Mouse (Mus musculus): Measurements from ENCODE around the gene Vmn1r15.

The Vmn1r15 gene

DNA sequence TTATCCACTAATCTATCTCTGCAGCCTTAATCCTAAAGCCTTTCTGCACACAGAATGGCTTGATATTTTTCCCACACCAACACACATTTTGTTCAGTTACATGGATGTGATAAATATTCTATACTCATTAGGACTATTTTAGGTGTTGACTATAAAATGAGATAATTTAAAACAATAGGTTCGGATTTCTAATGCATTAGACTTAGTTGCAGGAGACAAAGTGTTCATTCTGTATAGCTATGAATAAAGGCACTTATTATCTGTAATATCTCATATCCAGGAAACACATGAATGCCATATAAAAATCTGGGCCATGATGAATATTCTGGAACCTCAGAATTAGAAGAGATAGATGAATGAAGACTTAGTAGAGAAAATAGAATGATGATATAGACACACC is at the start of gene Vmn1r15:
Gene Vmn1r15 (plus strand): TSS at position 301 of the 400 bp plus-strand sequence.
- no peak for DNase-seq

DNA sequence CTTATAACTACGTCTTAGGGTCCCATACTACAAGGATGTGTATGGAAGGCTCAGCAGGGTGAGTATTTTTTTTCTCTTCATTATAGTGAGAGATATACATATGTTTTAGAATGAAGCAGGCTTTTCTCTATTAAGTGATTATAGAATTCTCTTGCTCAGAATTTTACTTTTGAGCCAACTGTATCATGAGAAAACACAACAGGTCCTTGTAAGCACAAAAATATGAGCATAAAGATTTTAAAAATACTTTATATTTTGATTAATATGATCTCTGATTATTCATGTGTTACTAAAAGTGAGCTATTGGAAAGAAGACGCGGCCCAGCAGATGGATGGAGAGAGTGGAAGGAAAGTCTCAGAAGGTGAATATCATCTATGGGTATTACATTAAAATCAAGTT is 26.4 kb upstream of the Vmn1r15 start, which contains the start of gene Vmn1r14:
Gene Vmn1r14 (plus strand): TSS at position 301 of the 400 bp plus-strand sequence.
- DNase-seq, result no peak

DNA sequence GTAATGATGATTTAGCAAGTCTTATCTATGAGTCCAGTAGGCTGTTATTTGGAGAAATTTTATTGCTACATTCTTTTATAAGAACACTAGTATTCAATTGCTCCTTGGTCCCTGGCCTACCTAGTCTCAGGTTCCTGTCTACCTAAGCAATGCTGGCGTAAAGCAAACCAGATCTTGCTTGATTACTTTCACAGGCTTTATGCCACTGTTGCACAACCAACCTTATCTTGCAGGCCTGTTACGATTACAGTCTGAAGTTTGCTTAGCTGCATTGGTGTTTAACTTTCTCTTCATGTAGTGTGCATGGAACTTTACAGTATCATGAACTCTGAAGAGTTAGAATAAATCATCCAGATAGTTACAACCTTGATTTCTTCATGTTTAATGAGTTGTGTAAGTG is 3.2 kb downstream of the Vmn1r15 start:
- DNase-seq, result no peak

DNA sequence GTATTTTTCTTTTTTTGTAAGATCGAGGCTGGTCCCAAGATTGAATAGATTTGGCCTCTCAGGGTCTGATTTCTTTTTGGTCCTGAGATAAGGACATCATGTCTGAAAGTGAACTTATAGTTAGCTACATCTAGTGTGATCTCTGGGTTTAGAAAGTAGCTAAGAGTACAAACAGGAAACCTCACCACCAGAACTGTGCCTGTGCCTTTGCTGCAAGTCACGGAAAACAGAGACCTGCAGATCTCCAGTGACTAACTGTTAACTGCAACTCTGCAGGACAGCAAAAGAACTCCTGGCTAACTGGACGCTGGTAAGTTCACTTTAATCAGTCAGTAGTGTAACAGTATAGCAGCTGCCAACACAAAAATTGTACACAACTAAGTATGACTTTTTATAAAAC is 14.1 kb downstream of the Vmn1r15 start:
- no peak for DNase-seq

DNA sequence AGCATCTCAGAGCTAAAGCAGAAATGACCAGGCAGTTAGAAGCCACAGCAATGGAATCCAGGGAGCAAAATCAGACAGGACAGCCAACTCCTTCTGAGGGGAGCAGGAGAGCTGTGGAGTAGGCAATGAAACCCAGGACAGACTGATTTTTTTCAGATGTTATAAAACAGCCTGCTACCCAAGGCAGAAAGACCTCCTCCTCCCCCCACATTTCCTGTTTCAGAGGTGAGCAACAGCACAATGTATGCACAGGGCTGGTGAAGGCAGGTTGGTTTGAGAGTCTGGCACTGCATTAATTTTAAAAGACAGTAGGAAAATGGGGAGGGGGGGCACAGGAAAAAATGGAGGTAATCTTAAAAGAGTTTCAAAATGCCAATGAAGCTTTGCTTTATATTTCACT is 14.8 kb downstream of the Vmn1r15 start:
- DNase-seq, result no peak

DNA sequence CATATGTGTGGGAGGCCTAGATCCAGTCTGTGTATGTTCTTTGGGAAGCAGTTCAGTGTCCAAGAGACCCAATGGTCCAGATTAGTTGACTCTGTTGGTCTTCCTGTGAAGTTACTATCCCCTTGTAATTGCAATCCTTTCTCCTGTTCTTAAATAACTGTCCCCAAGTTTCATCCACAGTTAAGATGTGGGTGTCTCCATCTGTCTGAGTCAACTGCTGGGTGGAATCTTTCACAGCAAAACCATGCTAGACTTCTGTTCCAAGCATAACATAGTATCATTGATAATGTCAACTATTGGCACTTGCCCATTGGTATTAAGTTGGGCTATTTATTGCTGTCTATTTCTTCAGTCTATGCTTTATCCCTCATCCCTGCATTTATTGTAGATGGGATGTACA is 21.2 kb downstream of the Vmn1r15 start:
- no peak for DNase-seq

Measured in thymus, adult 18-20 months (tissue).